Mouse (Mus musculus) intestine, postnatal 0 days (tissue): Measurements from ENCODE around the gene Gucy1b2. TPM values are rescaled to one million over a fixed set of nuclear protein-coding genes. Genes with fewer than 3 reads are reported as not detected.
A peak's percentile ranks its signal among the peaks of the same experiment; 100 is the strongest.

Experiments
- ATAC-seq: fragments of 200-750 bp; cut with Nextera tagmentation; 2 replicates; pipeline ENCODE4 v1.8.0; 2017; ENCODE audit warnings: mild to moderate bottlenecking, moderate TSS enrichment, moderate library complexity
- H3K27ac ChIP-seq: fragments of 300-500 bp; sonication (generic); 2 replicates; pipeline ENCODE4 v1.5.1; 2014; ENCODE audit warnings: mild to moderate bottlenecking, low read depth, low read length, moderate library complexity
- H3K27me3 ChIP-seq: fragments of 300-500 bp; sonication (generic); replicated peaks from 2 replicates; pipeline ENCODE4 v1.6.1; 2014; ENCODE audit warnings: low read length, mixed read lengths; ENCODE audit not compliant: control insufficient read depth, insufficient read depth
- H3K36me3 ChIP-seq: fragments of 300-500 bp; sonication (generic); 2 replicates; pipeline ENCODE4 v1.6.1; 2014; ENCODE audit warnings: mild to moderate bottlenecking, moderate library complexity; ENCODE audit not compliant: control insufficient read depth, insufficient read depth
- H3K4me1 ChIP-seq: fragments of 300-500 bp; sonication (generic); replicated peaks from 2 replicates; pipeline ENCODE4 v1.6.1; 2014; ENCODE audit warnings: antibody characterized with exemption, low read length, mixed read lengths; ENCODE audit not compliant: control insufficient read depth, insufficient read depth
- H3K4me2 ChIP-seq: fragments of 300-500 bp; sonication (generic); replicated peaks from 2 replicates; pipeline ENCODE4 v1.6.1; 2014; ENCODE audit warnings: low read depth, mild to moderate bottlenecking, moderate library complexity
- H3K4me3 ChIP-seq: fragments of 300-500 bp; sonication (generic); 2 replicates; pipeline ENCODE4 v1.5.1; 2014; ENCODE audit warnings: low read depth, low read length
- H3K9ac ChIP-seq: fragments of 300-500 bp; sonication (generic); 2 replicates; pipeline ENCODE4 v1.6.1; 2014; ENCODE audit warnings: mild to moderate bottlenecking, low read depth, low read length
- H3K9me3 ChIP-seq: fragments of 300-500 bp; sonication (generic); 2 replicates; pipeline ENCODE4 v1.6.1; 2016; ENCODE audit warnings: mixed run types; ENCODE audit not compliant: control insufficient read depth
- CTCF ChIP-seq: sonication (generic); IDR thresholded peaks from 2 replicates; pipeline ENCODE4 v1.5.1; 2016; ENCODE audit warnings: low read depth, mild to moderate bottlenecking, control low read depth, antibody characterized with exemption, moderate library complexity
- WGBS: fragments of 180-500 bp; shearing (Covaris S2); extraction: QIAGEN DNeasy Blood & Tissue Kit; methylation state at CpG from one replicate; pipeline ENCODE4 v1.1.7; 2014; 5-methylcytosine and 5-hydroxymethylcytosine counted together
- polyA plus RNA-seq: library from polyadenylated mRNA; unstranded; fragments of >200 nt; fragmentation: Nextera tagmentation; extraction: Ambion mirVana; gene quantifications from 2 replicates; pipeline ENCODE4 v1.2.1, GENCODE M21; 2015

Gucy1b2 gene
- polyA plus RNA-seq, 1 experiment from 2014 or later, result 0.07 TPM

DNA sequence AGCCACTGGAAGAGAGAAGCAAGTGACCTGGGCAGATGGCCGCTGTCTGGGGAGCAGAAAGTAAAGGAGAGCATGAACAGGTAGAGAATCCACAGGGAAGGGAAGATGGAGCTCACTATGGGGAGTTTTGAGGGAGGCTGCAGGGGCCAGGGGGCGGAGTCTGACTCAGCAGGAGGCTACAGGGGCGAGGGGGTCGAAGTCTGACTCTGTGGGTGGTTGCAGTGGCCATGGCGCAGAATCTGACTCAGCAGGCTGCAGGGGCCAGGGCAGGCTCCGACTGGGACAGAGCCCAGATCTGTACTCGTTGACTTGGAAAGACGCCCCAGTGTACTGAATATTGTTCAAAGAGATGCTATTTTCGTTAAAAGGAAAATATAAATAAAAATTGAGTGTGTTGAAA lies 8.9 kb upstream of the Gucy1b2 start:
- no peaks in the 10 kb centered on the region for H3K36me3 ChIP-seq
- ATAC-seq, result peak; percentile 35
- H3K9ac ChIP-seq, result no peak overlapping the region
- no peak overlapping the region for H3K27ac ChIP-seq
- peak overlapping the region; percentile 40 for H3K4me2 ChIP-seq
- 21% methylated on average over 9 of the region's 9 CpGs for WGBS
- H3K27me3 ChIP-seq, result no peaks in the 10 kb centered on the region
- no peak overlapping the region for H3K4me3 ChIP-seq
- TF ChIP-seq CTCF, result no peak
- no peaks in the 10 kb centered on the region for H3K9me3 ChIP-seq
- no peaks in the 10 kb centered on the region; the same call in 1 of the 2 replicates for H3K4me1 ChIP-seq

GRCm38 (mm10) chr14:62459541-62459940 lies 3.5 kb upstream of the Gucy1b2 start:
- TF ChIP-seq CTCF, result peak; percentile 61
- no peak overlapping the region for H3K27ac ChIP-seq
- 66% methylated on average over 11 of the region's 11 CpGs for WGBS

DNA sequence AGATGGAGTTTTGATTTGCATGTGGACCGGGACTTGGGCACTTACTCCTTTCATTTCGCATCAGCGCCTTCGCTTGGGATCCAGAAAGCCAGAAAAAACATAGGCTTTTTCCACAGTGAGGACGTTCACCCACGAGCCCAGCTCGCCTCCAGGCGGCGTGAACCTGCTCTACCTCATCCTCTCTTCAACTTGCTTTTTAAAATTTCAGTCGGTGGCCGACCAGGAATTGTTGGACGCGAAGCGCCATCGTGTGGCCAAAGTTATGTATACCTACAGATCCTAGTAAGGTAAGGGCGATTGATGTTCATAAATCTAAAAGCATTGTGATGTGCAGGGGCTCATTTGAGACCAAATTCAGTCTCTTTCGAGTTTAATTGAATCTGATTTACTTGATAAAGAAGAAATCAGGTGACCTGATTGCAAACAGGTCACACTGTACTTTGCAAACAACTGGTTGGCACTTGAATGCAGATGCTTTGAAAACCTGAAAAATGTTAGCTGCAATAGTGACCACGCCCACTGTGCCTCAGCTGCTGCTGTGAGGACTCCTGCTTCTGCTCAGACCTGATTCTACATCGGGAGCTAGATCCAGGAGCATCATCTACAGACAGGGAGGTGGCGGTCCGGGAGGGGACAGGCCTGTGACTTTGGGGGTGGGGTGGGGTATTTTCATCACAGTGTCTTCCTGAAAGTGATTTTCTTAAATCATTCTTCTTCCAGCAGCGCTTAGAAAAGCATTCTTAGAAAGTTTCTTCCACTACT lies 1.5 kb upstream of the Gucy1b2 start:
- no peaks in the 10 kb centered on the region for H3K9me3 ChIP-seq
- no peaks in the 10 kb centered on the region for H3K36me3 ChIP-seq
- no peak overlapping the region for H3K27ac ChIP-seq
- no peak overlapping the region for H3K9ac ChIP-seq
- WGBS, result 18% methylated on average over 22 of the region's 22 CpGs
- H3K4me2 ChIP-seq, result peak overlapping the region; percentile 50
- H3K4me3 ChIP-seq, result no peak overlapping the region; the same call in 1 of the 2 replicates
- H3K4me1 ChIP-seq, result no peaks in the 10 kb centered on the region
- no peaks in the 10 kb centered on the region for H3K27me3 ChIP-seq
- peak; percentile 90 for TF ChIP-seq CTCF
- no peak for ATAC-seq

More at GRCm38 (mm10) chr14:62459541-62459940, 3.5 kb upstream of the Gucy1b2 start:
- no peaks in the 10 kb centered on the region for H3K36me3 ChIP-seq
- no peak overlapping the region for H3K9ac ChIP-seq
- no peak overlapping the region for H3K4me2 ChIP-seq
- no peaks in the 10 kb centered on the region for H3K4me1 ChIP-seq
- no peaks in the 10 kb centered on the region for H3K9me3 ChIP-seq
- H3K4me3 ChIP-seq, result no peak overlapping the region
- no peak for ATAC-seq
- H3K27me3 ChIP-seq, result no peaks in the 10 kb centered on the region

DNA sequence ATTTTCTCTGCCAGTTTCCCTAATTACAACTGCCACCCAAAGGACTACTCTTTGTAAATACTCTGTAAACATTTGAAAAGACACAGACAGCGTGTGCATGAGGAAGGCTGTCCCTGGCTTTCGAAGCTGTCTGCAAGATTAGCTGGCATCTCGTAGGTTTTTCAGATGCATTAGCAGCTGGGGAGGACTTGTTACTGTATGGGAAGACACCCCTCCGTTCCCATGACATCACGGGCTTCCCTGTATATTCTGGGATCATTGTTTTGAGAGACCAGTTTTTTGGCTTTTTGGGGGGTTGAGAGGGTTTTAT lies 564 bp downstream of the Gucy1b2 start:
- Histone ChIP-seq H3K4me2 (no peak overlapping the region), H3K4me3 (no peak overlapping the region), H3K9me3 (no peaks in the 10 kb centered on the region), H3K27me3 (no peaks in the 10 kb centered on the region), H3K9ac (no peak overlapping the region), H3K4me1 (no peaks in the 10 kb centered on the region), H3K27ac (no peak overlapping the region), H3K36me3 (no peaks in the 10 kb centered on the region)
- no peak for TF ChIP-seq CTCF
- 56% methylated on average over 5 of the region's 5 CpGs for WGBS
- no peak for ATAC-seq

DNA sequence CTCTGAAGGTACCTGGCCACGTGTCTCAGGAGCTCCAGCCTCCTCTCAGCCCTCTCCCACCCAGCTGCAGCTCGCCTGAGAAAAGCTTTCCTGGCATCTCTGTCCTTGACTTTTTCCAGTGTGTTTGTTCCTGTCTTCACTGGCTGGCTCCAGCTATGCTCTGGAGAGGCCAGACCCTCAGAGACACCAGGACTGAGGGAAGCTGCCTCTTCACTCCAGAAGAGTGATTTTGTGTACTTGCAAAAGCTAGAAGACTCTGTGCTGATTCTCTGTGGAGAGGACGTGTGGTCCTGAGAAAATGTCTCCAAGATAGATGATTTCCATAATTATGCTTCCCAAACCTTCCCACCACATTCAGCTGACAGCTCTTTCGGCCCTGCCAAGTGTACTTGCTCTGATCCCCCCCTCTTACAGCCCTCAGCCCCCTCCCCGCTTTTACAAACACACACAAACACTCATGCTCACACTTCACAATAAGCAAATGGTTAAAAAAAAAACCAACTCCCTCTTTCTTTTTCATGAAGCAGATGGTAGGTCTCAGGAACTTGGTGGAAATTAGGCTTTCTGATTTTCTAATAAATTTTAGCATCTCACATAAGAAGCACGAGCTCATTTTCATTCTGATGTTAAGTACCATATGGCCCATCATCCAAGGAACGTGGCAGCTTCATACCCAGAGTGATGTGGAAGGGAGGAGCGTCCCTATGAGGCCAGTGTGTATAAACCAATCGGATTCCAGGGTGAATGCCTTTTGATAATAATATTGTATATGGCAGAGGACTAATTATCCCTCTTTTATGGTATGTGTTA lies 1.1 kb downstream of the Gucy1b2 start:
- WGBS, result 50% methylated on average over 9 of the region's 9 CpGs
- no peak for TF ChIP-seq CTCF
- no peak overlapping the region for H3K4me2 ChIP-seq
- no peaks in the 10 kb centered on the region for H3K36me3 ChIP-seq
- no peak overlapping the region for H3K4me3 ChIP-seq
- no peak for ATAC-seq
- no peak overlapping the region for H3K27ac ChIP-seq
- no peaks in the 10 kb centered on the region for H3K9me3 ChIP-seq
- H3K4me1 ChIP-seq, result no peaks in the 10 kb centered on the region
- no peak overlapping the region for H3K9ac ChIP-seq
- no peaks in the 10 kb centered on the region for H3K27me3 ChIP-seq

DNA sequence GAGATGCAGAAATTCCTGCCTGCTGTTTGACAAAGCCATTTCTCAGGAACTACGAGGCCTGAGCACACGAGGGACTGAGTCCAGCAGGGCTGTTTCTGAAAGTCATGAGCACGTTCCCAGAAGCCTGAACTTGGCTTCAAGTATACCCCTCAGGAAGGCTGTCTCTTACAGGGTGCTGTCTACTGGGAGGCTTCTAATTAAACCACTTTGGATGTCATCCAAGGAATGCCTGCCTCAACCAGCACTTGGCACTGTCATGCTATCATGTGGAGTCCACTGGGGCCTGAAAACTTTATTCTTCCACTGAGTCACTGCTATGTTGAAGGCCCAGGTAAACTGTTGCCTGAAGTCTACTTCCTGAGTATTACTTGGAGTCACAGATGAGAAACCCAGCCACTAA lies 2.0 kb downstream of the Gucy1b2 start:
- no peak for TF ChIP-seq CTCF
- no peaks in the 10 kb centered on the region for H3K27me3 ChIP-seq
- WGBS, result 58% methylated on average over 3 of the region's 3 CpGs
- H3K4me3 ChIP-seq, result no peak overlapping the region
- no peaks in the 10 kb centered on the region for H3K36me3 ChIP-seq
- no peak overlapping the region for H3K9ac ChIP-seq
- no peaks in the 10 kb centered on the region for H3K9me3 ChIP-seq
- no peak overlapping the region for H3K4me2 ChIP-seq
- H3K27ac ChIP-seq, result no peak overlapping the region
- H3K4me1 ChIP-seq, result no peaks in the 10 kb centered on the region
- ATAC-seq, result no peak
